Mouse (Mus musculus): ENCODE data around the gene Btn2a2. TPM values are rescaled to one million over a fixed set of nuclear protein-coding genes. Genes with fewer than 3 reads are reported as not detected.

Btn2a2 gene
- total RNA-seq, 2 experiments from 2014 or later = not detected

DNA sequence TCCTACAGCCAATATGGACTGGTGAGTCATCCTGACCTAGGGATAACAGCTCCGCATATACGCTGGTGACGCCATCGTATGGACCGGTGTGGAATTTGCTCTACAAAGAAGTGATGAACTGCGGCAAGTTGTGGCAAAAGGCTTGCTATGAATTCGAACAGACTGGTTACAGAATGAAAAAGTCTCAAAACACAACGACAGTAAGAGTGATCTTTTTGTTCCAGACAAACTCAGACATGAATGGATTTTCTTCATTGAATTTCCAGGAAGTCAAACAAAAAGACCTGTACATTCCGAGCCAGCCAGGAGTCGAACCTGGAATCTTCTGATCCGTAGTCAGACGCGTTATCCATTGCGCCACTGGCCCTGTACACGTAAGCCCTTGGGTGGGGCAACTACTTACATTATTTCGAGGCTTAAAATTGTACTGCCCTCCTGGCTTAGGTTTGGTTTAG lies 42.1 kb downstream of the Btn2a2 start:
- DNase-seq = peak; percentile 85 to 94

GRCm38 (mm10) chr13:23445561-23446320 lies 42.9 kb downstream of the Btn2a2 start:
- DNase-seq = peak; percentile 88 to 98

DNA sequence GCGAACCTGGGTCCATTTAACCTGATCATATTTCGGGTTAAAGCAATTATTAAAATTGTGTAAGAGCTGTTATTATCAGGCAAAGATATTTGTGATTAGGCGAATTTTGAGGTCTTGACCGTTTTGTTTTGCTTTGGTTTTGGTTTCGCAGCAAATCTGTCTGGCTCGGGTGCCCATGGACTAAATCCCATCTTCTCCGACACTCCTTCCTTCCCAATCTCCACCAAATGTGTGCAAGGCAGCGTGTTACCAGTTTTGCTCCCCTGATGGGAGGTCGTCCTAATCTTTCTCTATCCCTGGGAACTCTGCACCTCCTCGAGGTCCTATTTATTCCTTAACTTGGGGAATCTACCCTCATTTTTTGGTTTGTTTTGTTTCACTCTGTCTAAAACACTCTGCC lies 43.5 kb downstream of the Btn2a2 start:
- DNase-seq = no peak

- no peak for DNase-seq
These were observed 44.2 kb downstream of the Btn2a2 start for GRCm38 (mm10) chr13:23444451-23444850.

GRCm38 (mm10) chr13:23439901-23440300 lies 48.8 kb downstream of the Btn2a2 start:
- no peak for DNase-seq

DNA sequence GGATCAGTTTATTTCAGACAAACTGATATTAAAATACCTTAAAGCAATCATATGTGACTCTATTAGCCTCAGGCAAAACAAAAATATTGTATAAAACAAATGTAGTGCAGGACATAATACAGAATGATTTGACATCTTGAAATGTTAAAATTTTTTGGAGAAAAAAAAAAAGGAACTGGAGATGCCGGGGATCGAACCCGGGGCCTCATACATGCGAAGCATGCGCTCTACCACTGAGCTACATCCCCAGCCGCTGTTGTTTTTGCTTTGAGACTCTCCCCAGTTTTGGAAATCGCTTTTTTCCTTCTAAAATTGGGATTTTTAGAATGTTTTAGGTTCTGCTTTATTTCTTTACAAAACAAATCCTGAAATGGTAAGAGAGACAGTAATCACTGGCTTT lies 50.1 kb downstream of the Btn2a2 start:
- DNase-seq = peak in 1 of 2 experiments; percentile 70

GRCm38 (mm10) chr13:23437908-23438307 lies 50.7 kb downstream of the Btn2a2 start:
- DNase-seq = peak; percentile 90 to 97

- DNase-seq = peak; percentile 58 to 84
These were observed 51.5 kb downstream of the Btn2a2 start for GRCm38 (mm10) chr13:23436861-23437822.

DNA sequence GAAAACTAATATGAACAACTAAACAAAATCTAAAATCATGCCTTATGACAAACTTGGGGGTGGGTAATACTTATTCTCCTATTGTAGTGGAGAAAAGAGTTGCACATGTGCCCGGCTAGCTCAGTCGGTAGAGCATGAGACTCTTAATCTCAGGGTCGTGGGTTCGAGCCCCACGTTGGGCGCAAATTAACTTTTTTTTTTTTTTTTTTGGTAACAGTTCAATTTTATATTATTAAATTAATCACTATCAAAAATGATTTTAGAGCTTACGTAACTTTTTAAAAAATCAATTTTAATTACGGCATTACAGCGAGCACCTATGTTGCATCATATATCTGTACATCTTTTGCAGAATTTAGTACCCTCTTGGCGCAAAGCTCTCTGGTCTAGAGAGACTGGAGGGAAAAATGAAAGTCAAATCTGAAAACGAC lies 52.4 kb downstream of the Btn2a2 start:
- peak; percentile 47 to 77 for DNase-seq

DNA sequence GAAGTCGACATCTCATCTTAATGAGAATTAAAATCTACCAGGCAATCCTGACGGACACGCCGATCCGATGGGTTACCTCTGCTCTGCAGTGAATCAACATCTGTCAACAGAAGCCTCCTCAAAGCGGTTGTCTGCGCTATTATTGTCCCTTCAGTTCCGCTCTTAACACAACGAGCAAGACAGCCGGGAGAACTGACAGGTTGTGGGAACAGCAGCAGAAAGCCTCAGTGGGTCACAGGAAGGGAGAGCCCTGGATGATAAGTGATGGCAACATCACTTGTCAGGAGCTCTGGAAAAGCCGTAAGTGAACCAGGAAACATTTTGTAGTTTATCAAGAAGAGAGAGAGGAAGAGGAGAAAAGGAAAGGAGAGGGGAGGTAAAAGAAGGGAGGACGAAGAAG lies 53.0 kb downstream of the Btn2a2 start:
- peak in 1 of 2 experiments; percentile 42 for DNase-seq

DNA sequence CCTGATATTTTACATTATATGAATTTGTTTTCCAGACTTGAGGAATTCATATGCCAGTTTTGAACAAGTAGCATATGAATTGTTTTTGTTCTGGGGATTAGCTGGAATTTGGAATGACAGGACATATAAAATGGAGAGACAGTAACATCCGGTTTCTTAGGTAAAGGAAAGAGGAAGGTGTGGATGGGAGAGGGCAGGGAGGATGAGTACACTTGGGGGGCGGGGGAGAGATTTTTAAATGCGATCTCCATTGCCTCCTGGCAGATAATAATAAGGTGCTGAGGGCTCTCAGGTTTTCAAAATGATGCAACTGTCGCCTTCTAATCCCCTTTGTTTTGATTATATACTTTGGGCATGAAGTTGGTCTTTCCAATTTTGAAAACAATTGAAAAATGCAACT lies 53.4 kb downstream of the Btn2a2 start:
- no peak for DNase-seq

DNA sequence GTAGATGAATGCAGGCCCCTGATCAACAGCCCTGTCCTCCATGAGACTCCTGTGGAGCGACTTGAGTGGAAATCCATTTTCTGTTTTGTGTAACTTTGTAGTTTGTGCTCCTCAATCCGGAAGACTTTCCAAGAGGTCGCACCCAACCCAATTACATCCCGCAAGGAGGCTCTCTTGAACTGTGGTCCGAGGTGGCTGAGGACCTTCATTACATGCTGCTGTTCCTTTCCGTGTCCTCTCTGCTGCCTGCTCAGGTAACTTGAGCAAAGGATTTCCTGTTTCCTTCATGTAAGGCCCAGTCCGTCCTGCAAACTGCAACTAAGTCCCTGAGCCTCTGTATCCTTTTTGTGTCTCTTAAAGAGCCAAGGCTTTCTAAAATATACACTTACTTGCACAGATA lies 54.2 kb downstream of the Btn2a2 start:
- DNase-seq = no peak

GRCm38 (mm10) chr13:23433801-23434200 lies 54.9 kb downstream of the Btn2a2 start:
- no peak for DNase-seq

DNA sequence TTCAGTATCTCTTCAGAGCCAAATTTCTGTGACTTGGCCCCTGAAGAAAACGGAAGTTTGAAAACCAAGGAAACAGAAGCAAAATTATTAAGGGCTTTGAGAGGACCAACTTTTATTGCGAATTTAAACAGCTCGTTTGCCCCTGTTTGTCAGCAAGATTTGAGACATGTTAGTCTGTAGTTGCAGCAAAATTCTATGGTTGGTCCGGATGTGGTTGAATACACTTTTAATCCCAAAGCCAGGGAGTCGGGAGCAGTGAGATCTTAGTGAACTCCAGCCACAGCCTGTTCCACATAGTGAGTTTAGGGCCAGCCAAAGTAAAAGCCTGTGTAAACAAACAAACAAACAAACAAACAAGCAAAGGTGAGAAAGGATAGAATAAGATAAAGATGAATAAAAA lies 55.5 kb downstream of the Btn2a2 start:
- DNase-seq = peak in 1 of 2 experiments; percentile 31

DNA sequence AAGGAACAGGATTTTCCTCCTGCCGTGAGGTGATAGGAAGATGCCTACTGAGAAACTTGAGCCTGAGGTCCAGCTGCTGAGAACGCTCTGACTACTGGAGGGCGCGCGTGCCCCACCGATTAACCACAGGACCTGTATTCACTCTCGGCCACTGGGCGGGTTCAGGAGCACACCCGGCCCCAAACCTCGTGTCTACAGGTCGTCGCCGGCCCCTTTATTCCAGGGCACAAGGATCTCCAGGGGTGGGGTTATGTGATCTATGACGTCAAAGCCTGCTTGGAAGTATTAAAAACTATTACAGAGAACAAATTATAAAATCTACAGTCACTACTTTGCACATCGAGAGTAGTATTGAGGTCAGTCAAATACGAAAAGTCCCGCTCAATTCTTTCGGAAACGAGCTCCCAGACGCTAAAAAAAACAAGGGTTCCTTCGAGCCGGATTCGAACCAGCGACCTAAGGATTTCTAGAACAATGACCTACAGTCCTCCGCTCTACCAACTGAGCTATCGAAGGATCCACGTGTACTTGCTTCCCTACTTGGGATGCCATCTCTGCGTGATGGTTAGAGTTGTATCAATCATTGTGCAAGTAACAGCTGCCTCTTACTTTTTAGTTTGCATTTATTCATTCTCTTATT lies 56.0 kb downstream of the Btn2a2 start:
- DNase-seq = peak; percentile 96 to 99

- peak; percentile 85 to 92 for DNase-seq
These were observed 57.3 kb downstream of the Btn2a2 start for GRCm38 (mm10) chr13:23431351-23431771.

DNA sequence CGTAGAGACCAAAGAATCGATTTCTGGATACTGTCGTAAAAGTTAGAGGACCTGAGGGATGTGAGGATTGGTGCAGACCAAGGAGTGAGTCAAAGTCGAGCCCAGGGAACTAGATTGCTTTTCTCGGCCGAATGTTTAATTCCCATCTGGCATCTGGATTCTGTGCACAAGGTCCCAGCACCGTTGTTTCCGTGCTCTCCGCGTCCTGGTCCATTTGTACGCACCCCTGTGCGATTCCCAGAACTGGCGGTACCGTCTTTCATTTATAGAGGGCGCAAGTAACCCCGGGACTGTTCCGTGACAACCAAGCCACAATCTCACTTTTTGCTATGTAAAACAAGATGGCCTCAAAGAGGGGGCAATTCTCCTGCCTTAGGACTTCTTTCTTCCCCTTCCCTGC lies 57.9 kb downstream of the Btn2a2 start:
- DNase-seq = peak; percentile 90 to 91

DNA sequence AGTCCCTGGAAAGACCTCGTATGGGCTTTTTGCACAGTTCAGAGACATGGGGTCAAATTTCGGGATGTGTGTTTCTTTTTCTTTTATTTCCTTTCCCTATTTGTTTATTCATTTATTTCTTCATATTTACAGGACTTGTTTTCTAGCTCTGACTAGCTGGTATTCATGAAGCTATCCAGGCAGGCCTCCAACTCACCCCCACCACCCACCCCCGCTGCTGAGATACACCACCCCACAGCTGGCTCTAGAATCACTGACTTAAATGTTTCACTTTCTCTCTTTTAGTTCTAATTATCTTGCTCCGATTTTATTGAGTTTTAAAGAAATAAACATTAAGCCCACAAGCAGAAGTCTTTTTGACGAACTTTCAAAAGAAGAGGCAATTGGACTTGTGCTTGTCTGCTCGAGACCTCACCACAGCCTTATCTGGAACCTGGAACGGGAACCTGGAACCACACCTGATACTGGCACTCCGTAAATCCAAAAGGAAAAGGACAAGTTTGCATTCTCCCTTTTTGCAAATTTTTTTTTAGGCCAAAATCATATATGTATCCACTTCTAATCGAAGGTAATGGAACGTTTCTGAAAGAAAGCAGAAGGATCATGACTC lies 58.8 kb downstream of the Btn2a2 start:
- peak in 1 of 2 experiments; percentile 26 for DNase-seq

DNA sequence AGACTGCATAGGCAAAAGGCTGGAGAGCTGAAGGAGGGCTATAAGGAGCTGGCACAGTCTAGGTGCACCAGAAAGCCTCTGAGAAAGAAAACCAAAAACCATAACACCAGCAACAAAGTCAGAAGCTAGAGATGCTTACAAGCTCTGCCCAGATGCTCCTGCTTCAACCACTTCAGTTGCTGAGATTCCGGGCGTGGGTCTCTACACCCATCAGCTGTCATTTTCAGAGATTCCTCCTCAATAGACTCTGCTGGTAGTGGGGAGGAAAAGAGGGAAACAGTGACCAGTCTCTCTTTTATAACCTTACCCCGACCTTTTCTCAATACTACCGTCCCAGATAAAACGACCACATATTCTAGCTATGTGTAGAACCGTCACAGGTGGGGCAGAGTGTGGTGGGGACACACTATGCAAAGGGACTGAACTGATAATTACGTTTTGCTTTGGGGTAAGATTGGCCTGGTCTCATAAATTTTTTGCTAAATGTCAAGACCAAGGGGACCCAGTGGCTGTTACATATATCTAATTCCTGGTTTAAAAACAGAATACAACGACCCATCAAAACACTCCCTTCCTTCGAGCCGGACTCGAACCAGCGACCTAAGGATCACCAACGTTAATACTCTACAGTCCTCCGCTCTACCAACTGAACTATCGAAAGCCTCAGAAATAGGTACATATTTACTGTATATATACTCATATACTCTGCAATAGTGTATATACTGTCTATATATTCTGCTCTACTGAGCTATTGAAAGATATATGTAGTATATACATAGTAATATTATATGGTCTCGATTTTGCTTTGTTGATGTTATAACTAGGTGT lies 60.3 kb downstream of the Btn2a2 start:
- DNase-seq = no peak
